Mouse (Mus musculus): Measurements from ENCODE around the gene Olfr132. TPM values are rescaled to one million over a fixed set of nuclear protein-coding genes. Genes with fewer than 3 reads are reported as not detected.
"Not testable (repeated sequence)": the region's sequence is repeated elsewhere in the genome, so short reads cannot be mapped to it uniquely, and the experiment has no call there.

Olfr132 gene
- polyA plus RNA-seq (2015; fragmentation: Nextera tagmentation; extraction: Ambion mirVana): not detected in 2 replicates

DNA sequence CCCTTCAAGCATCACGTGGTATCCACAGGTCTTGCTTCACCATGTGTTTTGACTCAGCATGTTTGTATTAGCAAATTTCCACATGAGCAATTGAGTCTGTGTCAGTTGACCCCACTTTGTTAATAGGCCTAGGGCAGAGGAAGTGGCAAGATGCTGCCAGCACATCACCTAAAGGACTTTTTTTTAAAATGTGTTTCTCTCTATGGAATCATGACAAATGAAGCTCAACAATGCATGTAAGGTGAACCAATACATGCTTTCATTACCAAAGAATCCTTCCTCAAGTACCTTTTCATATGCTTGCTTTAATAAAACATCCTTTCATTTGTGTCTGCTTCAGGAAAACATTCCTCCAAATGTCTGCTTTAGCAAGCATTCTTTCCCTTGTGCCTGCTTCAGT is at the start of gene Olfr132:
Olfr132 (minus strand) TSS at position 101 of the 400 bp plus-strand sequence.
- Histone ChIP-seq H3K27ac (ENCODE audit: low read length) (no peak within 1 kb of the TSS), H3K4me1 (ENCODE audit: control insufficient read depth, insufficient read depth, low read length) (no peaks in the 10 kb centered on the region), H3K9ac (ENCODE audit: low read depth, low read length) (no peak within 1 kb of the TSS), H3K9me3 (ENCODE audit: control insufficient read depth, low read length) (no peaks in the 10 kb centered on the region), H3K4me2 (ENCODE audit: low read depth, low read length) (no peak within 1 kb of the TSS), H3K4me3 (ENCODE audit: low read length) (no peak within 1 kb of the TSS), H3K36me3 (ENCODE audit: control insufficient read depth, insufficient read depth, low read length) (no peaks in the 10 kb centered on the region), H3K27me3 (replicated peaks; ENCODE audit: control insufficient read depth, insufficient read depth, low read length) (no peaks in the 10 kb centered on the region)
- 61% methylated on average over 1 of the region's 1 CpGs for WGBS
- no peak for ATAC-seq

DNA sequence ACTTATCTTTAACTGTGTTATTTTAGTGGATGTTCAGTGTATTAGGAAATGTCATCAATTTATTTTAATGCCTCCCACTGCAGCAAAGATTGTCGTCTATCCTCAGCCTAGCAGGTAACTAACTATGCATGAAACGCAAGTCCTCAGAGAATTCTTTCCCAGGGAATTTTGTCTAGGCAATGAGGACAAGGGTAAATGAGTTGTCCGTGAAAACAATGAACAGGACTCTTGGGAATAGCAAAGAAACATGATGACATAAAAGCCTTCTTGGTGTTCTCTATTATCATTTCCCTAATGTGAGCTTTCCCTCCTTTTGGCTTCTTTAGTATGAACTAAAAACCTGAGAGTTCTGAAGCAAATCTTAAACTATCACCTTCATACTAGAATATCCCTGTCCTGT is 36.8 kb upstream of the Olfr132 start, which contains the start of gene Olfr134:
Olfr134 (plus strand) TSS at position 301 of the 400 bp plus-strand sequence.
- WGBS: 68% methylated on average over 3 of the region's 3 CpGs
- Histone ChIP-seq H3K27ac (ENCODE audit: low read length) (no peak within 1 kb of the TSS), H3K27me3 (replicated peaks; ENCODE audit: control insufficient read depth, insufficient read depth, low read length) (no peaks in the 10 kb centered on the region), H3K4me3 (ENCODE audit: low read length) (no peak within 1 kb of the TSS), H3K4me1 (ENCODE audit: control insufficient read depth, insufficient read depth, low read length) (no peaks in the 10 kb centered on the region), H3K9me3 (ENCODE audit: control insufficient read depth, low read length) (no peaks in the 10 kb centered on the region), H3K9ac (ENCODE audit: low read depth, low read length) (no peak within 1 kb of the TSS), H3K36me3 (ENCODE audit: control insufficient read depth, insufficient read depth, low read length) (no peaks in the 10 kb centered on the region), H3K4me2 (ENCODE audit: low read depth, low read length) (no peak within 1 kb of the TSS)
- no peak for ATAC-seq

DNA sequence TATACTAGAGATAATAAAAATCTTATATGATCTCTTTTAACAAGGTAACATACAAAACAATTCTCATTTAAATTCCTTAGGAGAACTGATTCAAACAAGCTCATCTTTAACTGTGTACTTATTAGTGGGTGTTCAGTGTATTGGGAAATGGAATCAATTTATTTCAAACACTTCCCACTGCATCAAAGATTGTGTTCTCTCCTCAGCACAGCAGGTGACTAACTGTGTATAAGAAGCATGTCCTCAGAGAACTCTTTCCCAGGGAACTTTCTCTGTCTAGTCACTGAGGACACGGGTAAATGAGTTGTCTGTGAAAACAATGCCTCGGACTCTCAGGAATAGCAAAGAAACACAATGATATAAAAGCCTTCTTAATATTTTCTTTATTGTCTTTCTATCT is 10.7 kb upstream of the Olfr132 start, which contains the start of gene Olfr133:
Olfr133 (plus strand) TSS at position 301 of the 400 bp plus-strand sequence.
- Histone ChIP-seq H3K9ac (ENCODE audit: low read depth, low read length) (no peak within 1 kb of the TSS), H3K27ac (ENCODE audit: low read length) (no peak within 1 kb of the TSS), H3K4me3 (ENCODE audit: low read length) (no peak within 1 kb of the TSS), H3K4me1 (ENCODE audit: control insufficient read depth, insufficient read depth, low read length) (no peaks in the 10 kb centered on the region), H3K27me3 (replicated peaks; ENCODE audit: control insufficient read depth, insufficient read depth, low read length) (no peaks in the 10 kb centered on the region), H3K9me3 (ENCODE audit: control insufficient read depth, low read length) (no peaks in the 10 kb centered on the region), H3K4me2 (ENCODE audit: low read depth, low read length) (no peak within 1 kb of the TSS), H3K36me3 (ENCODE audit: control insufficient read depth, insufficient read depth, low read length) (no peaks in the 10 kb centered on the region)
- no peak for ATAC-seq
- WGBS: 75% methylated on average over 2 of the region's 2 CpGs

DNA sequence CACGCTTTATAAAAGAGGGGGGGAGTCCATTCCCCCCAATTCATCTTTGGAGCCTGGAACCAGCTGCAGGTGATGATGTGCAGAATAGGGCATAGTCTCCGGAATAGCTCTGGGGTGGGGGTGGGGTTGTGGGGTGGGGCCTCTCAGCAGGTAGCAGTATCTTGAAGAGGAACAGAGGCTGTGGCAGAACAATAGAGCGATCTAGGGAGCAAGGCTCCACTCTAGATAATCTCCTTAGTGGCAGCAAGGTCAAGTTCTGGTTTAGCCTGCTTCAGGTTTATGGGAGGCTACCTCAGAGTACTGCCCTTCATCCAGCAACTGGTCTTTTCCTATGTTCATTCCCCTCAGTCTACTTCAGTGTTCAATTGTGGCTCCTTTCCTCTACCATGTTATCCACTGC is 9.0 kb downstream of the Olfr132 start:
- not testable (repeated sequence) for H3K9ac ChIP-seq (ENCODE audit: low read depth, low read length); H3K4me1 ChIP-seq (ENCODE audit: control insufficient read depth, insufficient read depth, low read length); H3K27me3 ChIP-seq (replicated peaks; ENCODE audit: control insufficient read depth, insufficient read depth, low read length); H3K9me3 ChIP-seq (ENCODE audit: control insufficient read depth, low read length); H3K4me3 ChIP-seq (ENCODE audit: low read length); H3K27ac ChIP-seq (ENCODE audit: low read length); H3K36me3 ChIP-seq (ENCODE audit: control insufficient read depth, insufficient read depth, low read length); ATAC-seq; H3K4me2 ChIP-seq (ENCODE audit: low read depth, low read length)
- 57% methylated on average over 3 of the region's 3 CpGs for WGBS

DNA sequence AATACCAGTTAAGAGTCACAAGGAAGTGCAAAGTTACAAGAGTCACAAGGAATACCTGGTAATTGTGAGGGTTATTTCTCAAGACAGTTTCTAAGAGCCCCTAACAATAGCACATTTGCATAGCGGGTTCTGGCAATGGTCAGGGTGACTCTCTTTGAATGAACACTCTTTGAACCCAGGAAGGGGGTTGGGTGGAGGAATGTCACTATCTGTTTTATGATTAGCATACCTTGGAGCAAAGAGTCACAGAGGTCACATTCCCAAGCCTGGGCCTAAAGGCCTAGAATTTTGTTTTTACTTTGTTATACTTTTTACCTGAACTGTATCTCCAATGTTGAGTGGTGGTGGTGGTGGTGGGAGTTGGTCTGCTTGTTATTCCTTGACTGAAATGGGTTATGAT is 10.1 kb downstream of the Olfr132 start:
- WGBS: 83% methylated on average over 1 of the region's 1 CpGs
- not testable (repeated sequence) for H3K9me3 ChIP-seq (ENCODE audit: control insufficient read depth, low read length); H3K4me2 ChIP-seq (ENCODE audit: low read depth, low read length); H3K4me3 ChIP-seq (ENCODE audit: low read length); H3K4me1 ChIP-seq (ENCODE audit: control insufficient read depth, insufficient read depth, low read length); H3K9ac ChIP-seq (ENCODE audit: low read depth, low read length); H3K36me3 ChIP-seq (ENCODE audit: control insufficient read depth, insufficient read depth, low read length); H3K27ac ChIP-seq (ENCODE audit: low read length); H3K27me3 ChIP-seq (replicated peaks; ENCODE audit: control insufficient read depth, insufficient read depth, low read length); ATAC-seq

DNA sequence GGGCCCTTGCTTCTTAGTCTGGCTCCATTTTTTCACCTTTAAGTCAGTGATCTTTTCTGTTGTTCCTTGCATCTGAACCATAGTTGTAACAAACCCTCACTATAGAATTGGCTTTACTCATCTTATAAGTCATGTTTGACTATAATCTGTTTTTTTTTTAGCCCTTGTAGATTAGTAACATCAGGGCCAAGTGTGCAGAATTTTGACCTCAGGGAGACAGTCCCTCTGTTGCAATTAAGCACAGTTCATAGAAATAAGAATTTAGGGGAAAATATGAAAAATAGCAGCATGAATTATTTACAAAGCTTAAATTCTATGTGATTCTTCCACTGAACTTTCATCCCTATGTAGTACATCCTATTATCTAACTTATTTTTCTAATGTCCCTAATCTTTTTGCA is 45.7 kb downstream of the Olfr132 start, which contains the start of gene Olfr131:
Olfr131 (minus strand) TSS at position 101 of the 400 bp plus-strand sequence.
- Histone ChIP-seq H3K36me3 (ENCODE audit: control insufficient read depth, insufficient read depth, low read length) (no peaks in the 10 kb centered on the region), H3K27me3 (replicated peaks; ENCODE audit: control insufficient read depth, insufficient read depth, low read length) (no peaks in the 10 kb centered on the region), H3K4me2 (ENCODE audit: low read depth, low read length) (no peak within 1 kb of the TSS), H3K4me3 (ENCODE audit: low read length) (no peak within 1 kb of the TSS), H3K9me3 (ENCODE audit: control insufficient read depth, low read length) (0 out of 2 replicates have a peak, but pooled peaks cover 3% of the 10 kb centered on the region), H3K27ac (ENCODE audit: low read length) (no peak within 1 kb of the TSS), H3K9ac (ENCODE audit: low read depth, low read length) (no peak within 1 kb of the TSS), H3K4me1 (ENCODE audit: control insufficient read depth, insufficient read depth, low read length) (no peaks in the 10 kb centered on the region)
- ATAC-seq: no peak

DNA sequence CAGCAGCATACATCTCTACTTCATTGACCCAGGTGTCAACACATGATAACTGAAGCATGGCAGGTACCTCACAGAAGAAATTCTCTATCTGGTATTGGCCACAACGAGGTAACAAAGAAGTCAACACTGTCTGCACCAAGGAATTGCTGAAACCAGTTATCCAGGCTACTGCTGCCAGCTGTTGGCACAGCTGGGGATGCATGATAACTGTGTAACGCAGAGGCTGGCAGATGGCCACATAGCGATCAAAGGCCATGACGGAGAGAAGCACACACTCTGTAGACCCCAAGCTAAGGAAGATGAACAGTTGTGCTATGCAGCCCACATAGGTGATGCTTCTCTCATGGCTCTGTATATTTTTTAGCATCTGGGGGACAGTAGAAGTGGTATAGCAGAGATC is 52.0 kb downstream of the Olfr132 start:
- Histone ChIP-seq H3K27ac (ENCODE audit: low read length) (no peak overlapping the region), H3K9ac (ENCODE audit: low read depth, low read length) (no peak overlapping the region), H3K4me3 (ENCODE audit: low read length) (no peak overlapping the region), H3K9me3 (ENCODE audit: control insufficient read depth, low read length) (no peaks in the 10 kb centered on the region), H3K27me3 (replicated peaks; ENCODE audit: control insufficient read depth, insufficient read depth, low read length) (no peaks in the 10 kb centered on the region), H3K4me2 (ENCODE audit: low read depth, low read length) (no peak overlapping the region), H3K4me1 (ENCODE audit: control insufficient read depth, insufficient read depth, low read length) (no peaks in the 10 kb centered on the region), H3K36me3 (ENCODE audit: control insufficient read depth, insufficient read depth, low read length) (no peaks in the 10 kb centered on the region)
- 87% methylated on average over 4 of the region's 4 CpGs for WGBS
- no peak for ATAC-seq

Other genes with a start within 250 kb of the Olfr132 start
- gene Olfr127, start 234.1 kb downstream of the Olfr132 start, polyA plus RNA-seq (2015; fragmentation: Nextera tagmentation; extraction: Ambion mirVana): not detected in 2 replicates
- gene Olfr128, start 214.0 kb downstream of the Olfr132 start, polyA plus RNA-seq (2015; fragmentation: Nextera tagmentation; extraction: Ambion mirVana): not detected in 2 replicates
- not detected in 2 replicates for gene Olfr761, start 181.4 kb downstream of the Olfr132 start, polyA plus RNA-seq (2015; fragmentation: Nextera tagmentation; extraction: Ambion mirVana)
- not detected in 2 replicates for gene Olfr129, start 74.4 kb downstream of the Olfr132 start, polyA plus RNA-seq (2015; fragmentation: Nextera tagmentation; extraction: Ambion mirVana)
- gene Olfr130, start 70.6 kb downstream of the Olfr132 start, polyA plus RNA-seq (2015; fragmentation: Nextera tagmentation; extraction: Ambion mirVana): not detected in 2 replicates
- not detected in 2 replicates for gene Olfr131, start 45.8 kb downstream of the Olfr132 start, polyA plus RNA-seq (2015; fragmentation: Nextera tagmentation; extraction: Ambion mirVana)
- gene Olfr133, start 10.8 kb upstream of the Olfr132 start, polyA plus RNA-seq (2015; fragmentation: Nextera tagmentation; extraction: Ambion mirVana): not detected in 2 replicates
- not detected in 2 replicates for gene Olfr134, start 36.9 kb upstream of the Olfr132 start, polyA plus RNA-seq (2015; fragmentation: Nextera tagmentation; extraction: Ambion mirVana)
- not detected in 2 replicates for gene Olfr135, start 69.8 kb upstream of the Olfr132 start, polyA plus RNA-seq (2015; fragmentation: Nextera tagmentation; extraction: Ambion mirVana)
- gene Olfr138, start 126.5 kb upstream of the Olfr132 start, polyA plus RNA-seq (2015; fragmentation: Nextera tagmentation; extraction: Ambion mirVana): not detected in 2 replicates
- gene Olfr137, start 173.0 kb upstream of the Olfr132 start, polyA plus RNA-seq (2015; fragmentation: Nextera tagmentation; extraction: Ambion mirVana): not detected in 2 replicates
- gene Olfr136, start 195.3 kb upstream of the Olfr132 start, polyA plus RNA-seq (2015; fragmentation: Nextera tagmentation; extraction: Ambion mirVana): not detected in 2 replicates

Measured in intestine, embryonic 16.5 days (tissue).